Mouse (Mus musculus) midbrain, embryonic 16.5 days (tissue): ENCODE measurements around the gene Mospd2. TPM values are rescaled to one million over a fixed set of nuclear protein-coding genes. Genes with fewer than 3 reads are reported as not detected.

Experiments
- ATAC-seq: fragments of 200-750 bp; cut with Nextera tagmentation; 2 replicates; pipeline ENCODE4 v1.8.0; 2017; ENCODE audit warnings: moderate TSS enrichment
- H3K27ac ChIP-seq: fragments of 300-500 bp; sonication (generic); 2 replicates; pipeline ENCODE4 v1.5.1; 2014; ENCODE audit warnings: mild to moderate bottlenecking, low read length, mixed read lengths
- H3K27me3 ChIP-seq: fragments of 300-500 bp; sonication (generic); 2 replicates; pipeline ENCODE4 v1.6.1; 2014; ENCODE audit warnings: low read depth, low read length, mixed read lengths; ENCODE audit not compliant: control insufficient read depth, insufficient read depth
- H3K36me3 ChIP-seq: fragments of 300-500 bp; sonication (generic); 2 replicates; pipeline ENCODE4 v1.6.1; 2014; ENCODE audit warnings: mild to moderate bottlenecking, low read length, moderate library complexity, mixed read lengths; ENCODE audit not compliant: control insufficient read depth, insufficient read depth
- H3K4me1 ChIP-seq: fragments of 300-500 bp; sonication (generic); 2 replicates; pipeline ENCODE4 v1.6.1; 2014; ENCODE audit warnings: mild to moderate bottlenecking, low read length, mixed read lengths; ENCODE audit not compliant: control insufficient read depth, insufficient read depth
- H3K4me2 ChIP-seq: fragments of 300-500 bp; sonication (generic); 2 replicates; pipeline ENCODE4 v1.6.1; 2014; ENCODE audit warnings: mild to moderate bottlenecking, low read length, mixed read lengths
- H3K4me3 ChIP-seq: fragments of 300-500 bp; sonication (generic); 2 replicates; pipeline ENCODE4 v1.5.1; 2014; ENCODE audit warnings: low read depth, mild to moderate bottlenecking, low read length, moderate library complexity, mixed read lengths
- H3K9ac ChIP-seq: fragments of 300-500 bp; sonication (generic); 2 replicates; pipeline ENCODE4 v1.6.1; 2014; ENCODE audit warnings: low read depth, low read length, mixed read lengths
- H3K9me3 ChIP-seq: fragments of 300-500 bp; sonication (generic); replicated peaks from 2 replicates; pipeline ENCODE4 v1.6.1; 2014; ENCODE audit warnings: mild to moderate bottlenecking, low read length, mixed read lengths; ENCODE audit not compliant: control insufficient read depth, poor library complexity, severe bottlenecking
- WGBS: fragments of 180-500 bp; shearing (Covaris S2); extraction: QIAGEN DNeasy Blood & Tissue Kit; methylation state at CpG from one replicate; pipeline ENCODE4 v1.1.7; 2014; 5-methylcytosine and 5-hydroxymethylcytosine counted together
- polyA plus RNA-seq: library from polyadenylated mRNA; unstranded; fragments of >200 nt; fragmentation: Nextera tagmentation; extraction: Ambion mirVana; gene quantifications from 2 replicates; pipeline ENCODE4 v1.2.1, GENCODE M21; 2015

Mospd2 gene
- polyA plus RNA-seq, 1 experiment from 2014 or later = 13.4 TPM

GRCm38 (mm10) chrX:164941540-164941939 lies 38.6 kb downstream of the Mospd2 start:
- H3K27me3 ChIP-seq = no peaks in the 10 kb centered on the region
- no peak overlapping the region for H3K9ac ChIP-seq
- H3K4me2 ChIP-seq = no peak overlapping the region
- H3K9me3 ChIP-seq = no peaks in the 10 kb centered on the region
- H3K4me1 ChIP-seq = no peaks in the 10 kb centered on the region
- H3K36me3 ChIP-seq = peaks cover 6% of the 10 kb centered on the region; the same call in 1 of the 2 replicates
- ATAC-seq = no peak
- WGBS = 98% methylated on average over 5 of the region's 5 CpGs
- H3K27ac ChIP-seq = no peak overlapping the region
- no peak overlapping the region for H3K4me3 ChIP-seq

- no peak overlapping the region for H3K9ac ChIP-seq
- no peak for ATAC-seq
- 76% methylated on average over 3 of the region's 3 CpGs for WGBS
- no peak overlapping the region for H3K27ac ChIP-seq
- H3K4me3 ChIP-seq = no peak overlapping the region
- no peaks in the 10 kb centered on the region for H3K27me3 ChIP-seq
- no peak overlapping the region for H3K4me2 ChIP-seq
- no peaks in the 10 kb centered on the region for H3K9me3 ChIP-seq
- no peaks in the 10 kb centered on the region for H3K4me1 ChIP-seq
- no peaks in the 10 kb centered on the region for H3K36me3 ChIP-seq
These were observed 67.2 kb downstream of the Mospd2 start for GRCm38 (mm10) chrX:164912993-164913392.

- ATAC-seq = no peak
These were observed 68.0 kb downstream of the Mospd2 start for GRCm38 (mm10) chrX:164912186-164912585.

GRCm38 (mm10) chrX:164901847-164902246 lies 78.3 kb downstream of the Mospd2 start:
- Histone ChIP-seq H3K9ac (no peak overlapping the region), H3K4me3 (no peak overlapping the region), H3K27me3 (no peaks in the 10 kb centered on the region), H3K4me1 (no peaks in the 10 kb centered on the region), H3K27ac (no peak overlapping the region), H3K9me3 (no peaks in the 10 kb centered on the region), H3K4me2 (no peak overlapping the region), H3K36me3 (no peaks in the 10 kb centered on the region)
- WGBS = 86% methylated on average over 2 of the region's 2 CpGs
- ATAC-seq = no peak

More at GRCm38 (mm10) chrX:164912186-164912585, 68.0 kb downstream of the Mospd2 start:
- H3K9ac ChIP-seq = no peak overlapping the region
- H3K4me3 ChIP-seq = no peak overlapping the region
- no peaks in the 10 kb centered on the region for H3K9me3 ChIP-seq
- H3K27ac ChIP-seq = no peak overlapping the region
- H3K4me1 ChIP-seq = no peaks in the 10 kb centered on the region
- 80% methylated on average over 4 of the region's 4 CpGs for WGBS
- H3K27me3 ChIP-seq = no peaks in the 10 kb centered on the region
- no peaks in the 10 kb centered on the region for H3K36me3 ChIP-seq
- no peak overlapping the region for H3K4me2 ChIP-seq

- no peak overlapping the region for H3K4me2 ChIP-seq
- H3K36me3 ChIP-seq = no peaks in the 10 kb centered on the region
- no peak overlapping the region for H3K27ac ChIP-seq
- ATAC-seq = no peak
- no peak overlapping the region for H3K9ac ChIP-seq
- H3K27me3 ChIP-seq = no peaks in the 10 kb centered on the region
- 87% methylated on average over 2 of the region's 2 CpGs for WGBS
- no peak overlapping the region for H3K4me3 ChIP-seq
- no peaks in the 10 kb centered on the region for H3K9me3 ChIP-seq
- H3K4me1 ChIP-seq = no peaks in the 10 kb centered on the region
These were observed 80.4 kb downstream of the Mospd2 start for GRCm38 (mm10) chrX:164899805-164900204.

- H3K27ac ChIP-seq = no peak overlapping the region
- no peaks in the 10 kb centered on the region for H3K9me3 ChIP-seq
- 78% methylated on average over 1 of the region's 1 CpGs for WGBS
- H3K27me3 ChIP-seq = no peaks in the 10 kb centered on the region
- H3K4me3 ChIP-seq = no peak overlapping the region
- H3K4me1 ChIP-seq = no peaks in the 10 kb centered on the region
- no peak overlapping the region for H3K4me2 ChIP-seq
- no peak for ATAC-seq
- H3K9ac ChIP-seq = no peak overlapping the region
- H3K36me3 ChIP-seq = no peaks in the 10 kb centered on the region
These were observed 93.9 kb downstream of the Mospd2 start for GRCm38 (mm10) chrX:164886260-164886659.

Other genes starting within 250 kb of the Mospd2 start
- 2.2 and 3.0 TPM in 2 replicates for gene Fancb, start 217 bp upstream of the Mospd2 start, polyA plus RNA-seq
- not detected in 2 replicates for gene Gm17604, start 24.5 kb upstream of the Mospd2 start, polyA plus RNA-seq